Mouse (Mus musculus): ENCODE data around the gene Stat4. TPM values are rescaled to one million over a fixed set of nuclear protein-coding genes. Genes with fewer than 3 reads are reported as not detected.

The Stat4 gene
- total and polyA plus RNA-seq, 2 experiments from 2014 or later, result 0.81 to 1.1 TPM

GRCm38 (mm10) chr1:52149934-52150346, 163.0 kb downstream of the Stat4 start:
- Histone ChIP-seq H3K4me1 (ENCODE audit: insufficient read depth) (peaks cover 3% of the 10 kb centered on the region; the same call in 1 of the 2 replicates), H3K27me3 (ENCODE audit: insufficient read depth, low read length) (no peaks in the 10 kb centered on the region), H3K36me3 (ENCODE audit: insufficient read depth) (no peaks in the 10 kb centered on the region; the same call in 1 of the 2 replicates), H3K9me3 (ENCODE audit: low read length) (no peaks in the 10 kb centered on the region), H3K4me2 (ENCODE audit: low read depth) (no peak overlapping the region), H3K9ac (no peak overlapping the region), H3K4me3 (ENCODE audit: low read depth, low read length) (no peak overlapping the region), H3K27ac (ENCODE audit: low read depth, low read length) (no peak overlapping the region)
- ATAC-seq (peak; percentile 79), DNase-seq (peak; percentile 77)
- no peak for TF ChIP-seq CTCF (IDR thresholded peaks at IDR 0.05; ENCODE audit: low read depth)
- WGBS, result 49% methylated on average over 9 of the region's 9 CpGs

- Histone ChIP-seq H3K4me1 (ENCODE audit: insufficient read depth) (peaks cover 3% of the 10 kb centered on the region; the same call in 1 of the 2 replicates), H3K27ac (ENCODE audit: low read depth, low read length) (peak overlapping the region; percentile 21; the same call in 1 of the 2 replicates), H3K9me3 (ENCODE audit: low read length) (no peaks in the 10 kb centered on the region), H3K4me3 (ENCODE audit: low read depth, low read length) (no peak overlapping the region), H3K9ac (no peak overlapping the region), H3K27me3 (ENCODE audit: insufficient read depth, low read length) (no peaks in the 10 kb centered on the region), H3K36me3 (ENCODE audit: insufficient read depth) (no peaks in the 10 kb centered on the region; the same call in 1 of the 2 replicates), H3K4me2 (ENCODE audit: low read depth) (no peak overlapping the region)
- 71% methylated on average over 11 of the region's 11 CpGs for WGBS
- DNase-seq (no peak), ATAC-seq (no peak)
- no peak for TF ChIP-seq CTCF (IDR thresholded peaks at IDR 0.05; ENCODE audit: low read depth)
Measured at GRCm38 (mm10) chr1:52150676-52151075, 163.7 kb downstream of the Stat4 start.

- H3K36me3 ChIP-seq (ENCODE audit: insufficient read depth), result no peaks in the 10 kb centered on the region; the same call in 1 of the 2 replicates
- no peaks in the 10 kb centered on the region for H3K27me3 ChIP-seq (ENCODE audit: insufficient read depth, low read length)
- no peaks in the 10 kb centered on the region for H3K9me3 ChIP-seq (ENCODE audit: low read length)
- TF ChIP-seq CTCF (IDR thresholded peaks at IDR 0.05; ENCODE audit: low read depth), result no peak
- DNase-seq, result no peak
- no peak overlapping the region for H3K27ac ChIP-seq (ENCODE audit: low read depth, low read length)
- ATAC-seq, result no peak
- H3K4me2 ChIP-seq (ENCODE audit: low read depth), result no peak overlapping the region
- H3K4me3 ChIP-seq (ENCODE audit: low read depth, low read length), result no peak overlapping the region
- peaks cover 3% of the 10 kb centered on the region; the same call in 1 of the 2 replicates for H3K4me1 ChIP-seq (ENCODE audit: insufficient read depth)
- H3K9ac ChIP-seq, result no peak overlapping the region
- WGBS, result 94% methylated on average over 5 of the region's 5 CpGs
Measured at GRCm38 (mm10) chr1:52151166-52151565, 164.2 kb downstream of the Stat4 start.

GRCm38 (mm10) chr1:52152369-52152768, 165.4 kb downstream of the Stat4 start:
- H3K4me3 ChIP-seq (ENCODE audit: low read depth, low read length), result no peak overlapping the region
- DNase-seq (no peak), ATAC-seq (no peak; the same call in 1 of the 2 replicates)
- H3K27me3 ChIP-seq (ENCODE audit: insufficient read depth, low read length), result no peaks in the 10 kb centered on the region
- H3K4me1 ChIP-seq (ENCODE audit: insufficient read depth), result peaks cover 3% of the 10 kb centered on the region; the same call in 1 of the 2 replicates
- no peak overlapping the region for H3K9ac ChIP-seq
- H3K27ac ChIP-seq (ENCODE audit: low read depth, low read length), result no peak overlapping the region
- no peak overlapping the region for H3K4me2 ChIP-seq (ENCODE audit: low read depth)
- WGBS, result 64% methylated on average over 13 of the region's 13 CpGs
- H3K36me3 ChIP-seq (ENCODE audit: insufficient read depth), result no peaks in the 10 kb centered on the region; the same call in 1 of the 2 replicates
- H3K9me3 ChIP-seq (ENCODE audit: low read length), result no peaks in the 10 kb centered on the region
- no peak for TF ChIP-seq CTCF (IDR thresholded peaks at IDR 0.05; ENCODE audit: low read depth)

- Histone ChIP-seq H3K4me2 (ENCODE audit: low read depth) (no peak overlapping the region), H3K27me3 (ENCODE audit: insufficient read depth, low read length) (no peaks in the 10 kb centered on the region), H3K9me3 (ENCODE audit: low read length) (no peaks in the 10 kb centered on the region), H3K9ac (no peak overlapping the region), H3K4me3 (ENCODE audit: low read depth, low read length) (no peak overlapping the region), H3K4me1 (ENCODE audit: insufficient read depth) (peaks cover 3% of the 10 kb centered on the region; the same call in 1 of the 2 replicates), H3K36me3 (ENCODE audit: insufficient read depth) (no peaks in the 10 kb centered on the region; the same call in 1 of the 2 replicates), H3K27ac (ENCODE audit: low read depth, low read length) (no peak overlapping the region)
- TF ChIP-seq CTCF (IDR thresholded peaks at IDR 0.05; ENCODE audit: low read depth), result no peak
- 29% methylated on average over 3 of the region's 3 CpGs for WGBS
- DNase-seq (no peak), ATAC-seq (no peak)
Measured at GRCm38 (mm10) chr1:52152936-52153335, 166.0 kb downstream of the Stat4 start.

- DNase-seq (no peak), ATAC-seq (no peak)
- Histone ChIP-seq H3K27ac (ENCODE audit: low read depth, low read length) (no peak overlapping the region), H3K9me3 (ENCODE audit: low read length) (no peaks in the 10 kb centered on the region), H3K4me1 (ENCODE audit: insufficient read depth) (peaks cover 3% of the 10 kb centered on the region; the same call in 1 of the 2 replicates), H3K36me3 (ENCODE audit: insufficient read depth) (no peaks in the 10 kb centered on the region; the same call in 1 of the 2 replicates), H3K4me3 (ENCODE audit: low read depth, low read length) (no peak overlapping the region), H3K27me3 (ENCODE audit: insufficient read depth, low read length) (no peaks in the 10 kb centered on the region), H3K4me2 (ENCODE audit: low read depth) (no peak overlapping the region), H3K9ac (no peak overlapping the region)
- TF ChIP-seq CTCF (IDR thresholded peaks at IDR 0.05; ENCODE audit: low read depth), result no peak
- WGBS, result 96% methylated on average over 8 of the region's 8 CpGs
Measured at GRCm38 (mm10) chr1:52154890-52155289, 167.9 kb downstream of the Stat4 start.

GRCm38 (mm10) chr1:52156351-52156750, 169.4 kb downstream of the Stat4 start:
- Histone ChIP-seq H3K27ac (ENCODE audit: low read depth, low read length) (no peak overlapping the region), H3K27me3 (ENCODE audit: insufficient read depth, low read length) (no peaks in the 10 kb centered on the region), H3K4me1 (ENCODE audit: insufficient read depth) (no peaks in the 10 kb centered on the region), H3K36me3 (ENCODE audit: insufficient read depth) (no peaks in the 10 kb centered on the region; the same call in 1 of the 2 replicates), H3K4me3 (ENCODE audit: low read depth, low read length) (no peak overlapping the region), H3K9ac (no peak overlapping the region), H3K4me2 (ENCODE audit: low read depth) (no peak overlapping the region), H3K9me3 (ENCODE audit: low read length) (no peaks in the 10 kb centered on the region)
- no peak for ATAC-seq
- DNase-seq, result no peak
- no peak for TF ChIP-seq CTCF (IDR thresholded peaks at IDR 0.05; ENCODE audit: low read depth)
- 90% methylated on average over 10 of the region's 10 CpGs for WGBS

Other genes with a start within 250 kb of the Stat4 start
- gene Myo1b, start 71.1 kb upstream of the Stat4 start, total RNA-seq (2014; rRNA removed), result 44.4 and 53.0 TPM in 2 replicates
- gene Myo1b, start 71.1 kb upstream of the Stat4 start, polyA plus RNA-seq (2015; fragmentation: Nextera tagmentation; extraction: Ambion mirVana), result 37.0 and 47.4 TPM in 2 replicates
- 10.9 and 22.3 TPM in 2 replicates for gene Stat1, start 132.3 kb downstream of the Stat4 start, total RNA-seq (2014; rRNA removed)
- gene Stat1, start 132.3 kb downstream of the Stat4 start, polyA plus RNA-seq (2015; fragmentation: Nextera tagmentation; extraction: Ambion mirVana), result 9.3 and 12.2 TPM in 2 replicates
- gene Gls, start 246.1 kb downstream of the Stat4 start, total RNA-seq (2014; rRNA removed), result 238 and 254 TPM in 2 replicates
- 17.2 and 27.9 TPM in 2 replicates for gene Gls, start 246.1 kb downstream of the Stat4 start, polyA plus RNA-seq (2015; fragmentation: Nextera tagmentation; extraction: Ambion mirVana)